Mouse (Mus musculus): ENCODE data around the gene Stmn1. TPM values are rescaled to one million over a fixed set of nuclear protein-coding genes. Genes with fewer than 3 reads are reported as not detected.

Gene Stmn1
- polyA plus RNA-seq, 1 experiment from 2014 or later: 3,815 TPM

- H3K4me2 ChIP-seq (ENCODE audit: low read depth): no peak overlapping the region
- H3K27me3 ChIP-seq (ENCODE audit: control insufficient read depth, insufficient read depth, low read length): no peaks in the 10 kb centered on the region
- peaks cover 3% of the 10 kb centered on the region; the same call in 1 of the 2 replicates for H3K4me1 ChIP-seq (ENCODE audit: control insufficient read depth, insufficient read depth, low read length)
- DNase-seq (ENCODE audit: low spot score) (no peak), ATAC-seq (ENCODE audit: insufficient read depth, low FRiP score, low TSS enrichment) (0 out of 2 replicates have a peak, but pooled peaks have one; percentile 7)
- H3K4me3 ChIP-seq (ENCODE audit: low read depth, low read length): no peak overlapping the region
- H3K36me3 ChIP-seq (ENCODE audit: control insufficient read depth, insufficient read depth, low read length): peaks cover 26% of the 10 kb centered on the region
- no peaks in the 10 kb centered on the region for H3K9me3 ChIP-seq (ENCODE audit: control insufficient read depth, low read length)
- H3K27ac ChIP-seq (ENCODE audit: low read depth, low read length): no peak overlapping the region
- whole genome bisulfite sequencing: 93% methylated on average over 8 of the region's 8 CpGs
- no peak overlapping the region for H3K9ac ChIP-seq (ENCODE audit: low read length)
Observed at GRCm38 (mm10) chr4:134476899-134477298, 8.8 kb downstream of the Stmn1 start.

- H3K4me2 ChIP-seq (ENCODE audit: low read depth): no peak overlapping the region
- H3K4me1 ChIP-seq (ENCODE audit: control insufficient read depth, insufficient read depth, low read length): peaks cover under 1% of the 10 kb centered on the region; the same call in 1 of the 2 replicates
- H3K9ac ChIP-seq (ENCODE audit: low read length): peak overlapping the region; percentile 2; the same call in 1 of the 2 replicates
- H3K36me3 ChIP-seq (ENCODE audit: control insufficient read depth, insufficient read depth, low read length): peaks cover 22% of the 10 kb centered on the region
- no peak overlapping the region for H3K4me3 ChIP-seq (ENCODE audit: low read depth, low read length)
- no peaks in the 10 kb centered on the region for H3K9me3 ChIP-seq (ENCODE audit: control insufficient read depth, low read length)
- no peak overlapping the region for H3K27ac ChIP-seq (ENCODE audit: low read depth, low read length)
- ATAC-seq (ENCODE audit: insufficient read depth, low FRiP score, low TSS enrichment): peak; percentile 56
- no peaks in the 10 kb centered on the region for H3K27me3 ChIP-seq (ENCODE audit: control insufficient read depth, insufficient read depth, low read length)
- DNase-seq (ENCODE audit: low spot score): peak; percentile 90
- WGBS: 9% methylated on average over 9 of the region's 9 CpGs
Observed at GRCm38 (mm10) chr4:134478031-134478430, 9.9 kb downstream of the Stmn1 start.

- Histone ChIP-seq H3K9me3 (ENCODE audit: control insufficient read depth, low read length) (no peaks in the 10 kb centered on the region), H3K9ac (ENCODE audit: low read length) (no peak overlapping the region), H3K27me3 (ENCODE audit: control insufficient read depth, insufficient read depth, low read length) (no peaks in the 10 kb centered on the region), H3K4me3 (ENCODE audit: low read depth, low read length) (no peak overlapping the region), H3K4me1 (ENCODE audit: control insufficient read depth, insufficient read depth, low read length) (no peaks in the 10 kb centered on the region), H3K36me3 (ENCODE audit: control insufficient read depth, insufficient read depth, low read length) (peaks cover 10% of the 10 kb centered on the region), H3K27ac (ENCODE audit: low read depth, low read length) (no peak overlapping the region), H3K4me2 (ENCODE audit: low read depth) (no peak overlapping the region)
- DNase-seq (ENCODE audit: low spot score): no peak
- no peak for ATAC-seq (ENCODE audit: insufficient read depth, low FRiP score, low TSS enrichment)
- 91% methylated on average over 4 of the region's 4 CpGs for WGBS
Observed at GRCm38 (mm10) chr4:134479839-134480238, 11.7 kb downstream of the Stmn1 start.

GRCm38 (mm10) chr4:134480864-134481263 is 12.7 kb downstream of the Stmn1 start:
- peaks cover 2% of the 10 kb centered on the region; the same call in 1 of the 2 replicates for H3K36me3 ChIP-seq (ENCODE audit: control insufficient read depth, insufficient read depth, low read length)
- H3K9ac ChIP-seq (ENCODE audit: low read length): no peak overlapping the region
- no peak overlapping the region for H3K27ac ChIP-seq (ENCODE audit: low read depth, low read length)
- H3K4me1 ChIP-seq (ENCODE audit: control insufficient read depth, insufficient read depth, low read length): no peaks in the 10 kb centered on the region
- no peaks in the 10 kb centered on the region for H3K27me3 ChIP-seq (ENCODE audit: control insufficient read depth, insufficient read depth, low read length)
- peak; percentile 74 for DNase-seq (ENCODE audit: low spot score)
- H3K4me3 ChIP-seq (ENCODE audit: low read depth, low read length): no peak overlapping the region
- no peaks in the 10 kb centered on the region for H3K9me3 ChIP-seq (ENCODE audit: control insufficient read depth, low read length)
- H3K4me2 ChIP-seq (ENCODE audit: low read depth): no peak overlapping the region
- WGBS: 34% methylated on average over 6 of the region's 6 CpGs
- no peak for ATAC-seq (ENCODE audit: insufficient read depth, low FRiP score, low TSS enrichment)

- no peaks in the 10 kb centered on the region for H3K27me3 ChIP-seq (ENCODE audit: control insufficient read depth, insufficient read depth, low read length)
- H3K4me3 ChIP-seq (ENCODE audit: low read depth, low read length): no peak overlapping the region
- ATAC-seq (ENCODE audit: insufficient read depth, low FRiP score, low TSS enrichment) (no peak), DNase-seq (ENCODE audit: low spot score) (no peak)
- 65% methylated on average over 6 of the region's 6 CpGs for WGBS
- H3K36me3 ChIP-seq (ENCODE audit: control insufficient read depth, insufficient read depth, low read length): peaks cover 2% of the 10 kb centered on the region; the same call in 1 of the 2 replicates
- no peaks in the 10 kb centered on the region for H3K4me1 ChIP-seq (ENCODE audit: control insufficient read depth, insufficient read depth, low read length)
- H3K27ac ChIP-seq (ENCODE audit: low read depth, low read length): no peak overlapping the region
- H3K4me2 ChIP-seq (ENCODE audit: low read depth): no peak overlapping the region
- no peak overlapping the region for H3K9ac ChIP-seq (ENCODE audit: low read length)
- H3K9me3 ChIP-seq (ENCODE audit: control insufficient read depth, low read length): no peaks in the 10 kb centered on the region
Observed at GRCm38 (mm10) chr4:134481270-134481669, 13.2 kb downstream of the Stmn1 start.

GRCm38 (mm10) chr4:134482442-134482841 is 14.3 kb downstream of the Stmn1 start:
- Histone ChIP-seq H3K9me3 (ENCODE audit: control insufficient read depth, low read length) (no peaks in the 10 kb centered on the region), H3K4me3 (ENCODE audit: low read depth, low read length) (no peak overlapping the region), H3K9ac (ENCODE audit: low read length) (no peak overlapping the region), H3K27me3 (ENCODE audit: control insufficient read depth, insufficient read depth, low read length) (no peaks in the 10 kb centered on the region), H3K36me3 (ENCODE audit: control insufficient read depth, insufficient read depth, low read length) (no peaks in the 10 kb centered on the region), H3K4me1 (ENCODE audit: control insufficient read depth, insufficient read depth, low read length) (no peaks in the 10 kb centered on the region), H3K27ac (ENCODE audit: low read depth, low read length) (no peak overlapping the region), H3K4me2 (ENCODE audit: low read depth) (no peak overlapping the region)
- no peak for DNase-seq (ENCODE audit: low spot score)
- no peak for ATAC-seq (ENCODE audit: insufficient read depth, low FRiP score, low TSS enrichment)
- WGBS: 71% methylated on average over 8 of the region's 8 CpGs

- DNase-seq (ENCODE audit: low spot score) (no peak), ATAC-seq (ENCODE audit: insufficient read depth, low FRiP score, low TSS enrichment) (no peak)
- Histone ChIP-seq H3K4me1 (ENCODE audit: control insufficient read depth, insufficient read depth, low read length) (no peaks in the 10 kb centered on the region), H3K9ac (ENCODE audit: low read length) (no peak overlapping the region), H3K4me2 (ENCODE audit: low read depth) (no peak overlapping the region), H3K36me3 (ENCODE audit: control insufficient read depth, insufficient read depth, low read length) (no peaks in the 10 kb centered on the region), H3K27ac (ENCODE audit: low read depth, low read length) (no peak overlapping the region), H3K27me3 (ENCODE audit: control insufficient read depth, insufficient read depth, low read length) (no peaks in the 10 kb centered on the region), H3K9me3 (ENCODE audit: control insufficient read depth, low read length) (no peaks in the 10 kb centered on the region), H3K4me3 (ENCODE audit: low read depth, low read length) (no peak overlapping the region)
- WGBS: 72% methylated on average over 6 of the region's 6 CpGs
Observed at GRCm38 (mm10) chr4:134483078-134483688, 15.1 kb downstream of the Stmn1 start.

GRCm38 (mm10) chr4:134483696-134484095 is 15.6 kb downstream of the Stmn1 start:
- WGBS: 54% methylated on average over 6 of the region's 6 CpGs
- Histone ChIP-seq H3K27me3 (ENCODE audit: control insufficient read depth, insufficient read depth, low read length) (no peaks in the 10 kb centered on the region), H3K9ac (ENCODE audit: low read length) (no peak overlapping the region), H3K9me3 (ENCODE audit: control insufficient read depth, low read length) (no peaks in the 10 kb centered on the region), H3K4me2 (ENCODE audit: low read depth) (no peak overlapping the region), H3K4me1 (ENCODE audit: control insufficient read depth, insufficient read depth, low read length) (no peaks in the 10 kb centered on the region), H3K27ac (ENCODE audit: low read depth, low read length) (no peak overlapping the region), H3K36me3 (ENCODE audit: control insufficient read depth, insufficient read depth, low read length) (no peaks in the 10 kb centered on the region), H3K4me3 (ENCODE audit: low read depth, low read length) (no peak overlapping the region)
- ATAC-seq (ENCODE audit: insufficient read depth, low FRiP score, low TSS enrichment) (no peak), DNase-seq (ENCODE audit: low spot score) (no peak)

- Histone ChIP-seq H3K4me3 (ENCODE audit: low read depth, low read length) (no peak overlapping the region), H3K4me1 (ENCODE audit: control insufficient read depth, insufficient read depth, low read length) (no peaks in the 10 kb centered on the region), H3K27me3 (ENCODE audit: control insufficient read depth, insufficient read depth, low read length) (no peaks in the 10 kb centered on the region), H3K27ac (ENCODE audit: low read depth, low read length) (no peak overlapping the region), H3K4me2 (ENCODE audit: low read depth) (no peak overlapping the region), H3K36me3 (ENCODE audit: control insufficient read depth, insufficient read depth, low read length) (no peaks in the 10 kb centered on the region), H3K9me3 (ENCODE audit: control insufficient read depth, low read length) (no peaks in the 10 kb centered on the region), H3K9ac (ENCODE audit: low read length) (no peak overlapping the region)
- DNase-seq (ENCODE audit: low spot score) (no peak), ATAC-seq (ENCODE audit: insufficient read depth, low FRiP score, low TSS enrichment) (no peak)
- WGBS: 82% methylated on average over 10 of the region's 10 CpGs
Observed at GRCm38 (mm10) chr4:134484231-134484630, 16.1 kb downstream of the Stmn1 start.
